Mouse (Mus musculus): ENCODE measurements around the gene Gm49355.

Gm49355 gene

DNA sequence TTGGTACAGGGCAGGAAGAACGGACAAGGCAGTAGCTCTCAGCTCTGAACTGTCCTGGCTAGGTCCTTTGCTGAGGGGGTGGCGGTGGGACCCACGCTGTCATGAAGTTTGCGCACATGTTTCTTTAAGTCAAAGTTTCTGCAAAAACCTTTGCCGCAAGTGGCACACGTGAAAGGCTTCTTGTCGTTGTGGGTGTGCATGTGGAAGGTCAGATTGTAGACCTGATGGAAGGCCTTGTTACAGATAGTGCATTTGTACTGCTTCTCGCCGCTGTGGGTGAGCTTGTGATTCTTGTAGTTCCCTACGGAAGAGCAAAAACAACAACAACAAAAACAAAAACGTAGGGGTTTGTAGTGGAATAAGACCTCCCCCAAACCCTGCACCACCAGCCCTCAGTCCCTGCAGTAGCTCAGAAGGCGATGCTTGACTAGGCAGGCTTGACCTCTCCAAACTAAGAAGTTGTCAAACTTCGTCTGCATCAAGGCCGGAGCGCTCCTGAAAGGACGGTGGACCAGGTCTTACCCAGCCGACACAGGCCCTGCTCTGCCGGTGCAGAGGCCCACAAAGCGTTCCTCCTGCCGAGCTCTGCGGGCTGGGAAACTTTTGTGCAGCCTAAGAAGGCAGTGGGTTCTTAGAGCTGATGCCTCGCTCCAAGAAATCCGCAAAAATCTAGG lies 58.8 kb downstream of the Gm49355 start:
- DNase-seq (ENCODE audit: low spot score) = no peak

DNA sequence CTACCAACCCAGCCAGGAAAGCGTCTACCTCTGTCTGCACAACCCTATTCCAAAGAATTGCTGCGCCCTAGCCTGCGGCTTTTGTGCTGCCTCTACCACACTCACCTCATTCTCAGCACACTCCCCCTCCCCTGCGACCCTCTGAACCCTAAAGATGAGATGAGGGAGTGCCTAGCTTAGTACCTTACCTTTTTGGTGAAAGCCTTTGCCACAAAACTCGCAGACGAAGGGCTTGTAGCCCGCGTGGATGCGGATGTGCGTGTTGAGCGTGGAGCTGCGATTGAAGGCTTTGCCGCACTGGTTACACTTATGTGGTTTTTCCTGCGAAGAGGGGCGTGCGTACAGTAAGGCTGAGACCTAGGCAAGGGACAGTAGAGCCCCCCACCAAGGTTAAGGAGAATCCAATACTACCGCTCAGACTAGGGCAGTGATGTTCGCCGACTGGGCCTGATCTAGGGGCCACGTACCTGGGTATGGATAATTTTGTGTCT lies 59.7 kb downstream of the Gm49355 start:
- DNase-seq (ENCODE audit: low spot score) = no peak

- DNase-seq (ENCODE audit: low spot score) = no peak
These were observed 60.4 kb downstream of the Gm49355 start for GRCm38 (mm10) chr14:12344061-12344745.

DNA sequence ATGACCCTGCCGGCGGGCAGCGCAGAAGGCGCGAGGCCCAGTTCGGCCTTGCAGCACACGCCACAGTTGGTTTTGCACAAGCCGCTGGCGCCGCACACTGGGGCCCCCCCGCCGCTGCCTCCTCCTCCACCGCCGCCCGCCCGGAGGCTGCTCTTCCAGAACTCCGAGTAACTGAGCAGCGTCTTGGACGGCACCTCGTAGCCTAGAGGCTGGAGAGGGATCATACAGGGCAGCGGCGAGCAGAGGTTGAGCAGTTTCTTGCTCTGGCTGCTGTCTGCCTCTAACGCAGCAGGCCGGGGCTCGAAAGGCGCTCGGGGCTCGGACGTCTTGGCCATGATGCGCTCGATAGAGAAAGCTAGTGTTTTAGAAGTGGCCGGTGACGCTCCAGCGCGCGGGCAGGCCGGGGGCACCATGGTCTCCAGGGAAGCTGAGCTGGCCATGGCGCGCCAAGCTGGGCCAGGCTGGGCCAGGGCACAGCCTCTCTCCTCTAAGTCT lies 61.0 kb downstream of the Gm49355 start:
- DNase-seq (ENCODE audit: low spot score) = no peak

DNA sequence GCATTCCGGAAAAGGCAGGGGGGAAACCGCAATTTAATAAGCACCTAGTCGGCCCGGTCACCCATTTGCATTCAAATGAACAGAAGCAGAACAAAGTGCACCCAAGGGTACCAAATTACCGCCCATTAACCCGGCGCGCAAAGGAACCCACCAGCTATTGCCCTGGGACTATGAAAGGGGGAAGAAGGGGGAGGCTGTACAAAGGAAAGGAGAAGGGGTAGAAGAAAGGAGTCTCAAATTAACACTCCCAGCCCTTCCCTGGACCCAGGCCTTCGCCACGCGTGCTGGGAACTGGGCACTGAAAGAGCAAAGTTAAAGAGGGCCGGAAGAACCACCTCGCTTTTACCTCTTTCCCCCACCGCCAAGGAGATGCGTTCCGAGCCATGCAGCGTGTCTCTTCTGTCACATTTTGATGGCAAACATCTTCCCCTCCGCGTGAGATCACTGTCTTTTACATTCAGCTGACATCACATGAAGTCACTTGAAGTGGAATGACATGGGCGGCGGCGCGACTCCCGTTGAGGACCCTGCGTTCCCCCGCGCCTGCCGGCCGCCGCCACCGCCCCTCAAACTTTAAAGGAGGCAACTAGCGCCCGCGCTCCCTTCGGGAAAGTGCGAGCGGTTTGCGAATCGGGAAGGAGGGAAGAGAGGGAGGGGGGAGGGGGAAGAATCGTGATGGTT lies 61.6 kb downstream of the Gm49355 start:
- no peak for DNase-seq (ENCODE audit: low spot score)

DNA sequence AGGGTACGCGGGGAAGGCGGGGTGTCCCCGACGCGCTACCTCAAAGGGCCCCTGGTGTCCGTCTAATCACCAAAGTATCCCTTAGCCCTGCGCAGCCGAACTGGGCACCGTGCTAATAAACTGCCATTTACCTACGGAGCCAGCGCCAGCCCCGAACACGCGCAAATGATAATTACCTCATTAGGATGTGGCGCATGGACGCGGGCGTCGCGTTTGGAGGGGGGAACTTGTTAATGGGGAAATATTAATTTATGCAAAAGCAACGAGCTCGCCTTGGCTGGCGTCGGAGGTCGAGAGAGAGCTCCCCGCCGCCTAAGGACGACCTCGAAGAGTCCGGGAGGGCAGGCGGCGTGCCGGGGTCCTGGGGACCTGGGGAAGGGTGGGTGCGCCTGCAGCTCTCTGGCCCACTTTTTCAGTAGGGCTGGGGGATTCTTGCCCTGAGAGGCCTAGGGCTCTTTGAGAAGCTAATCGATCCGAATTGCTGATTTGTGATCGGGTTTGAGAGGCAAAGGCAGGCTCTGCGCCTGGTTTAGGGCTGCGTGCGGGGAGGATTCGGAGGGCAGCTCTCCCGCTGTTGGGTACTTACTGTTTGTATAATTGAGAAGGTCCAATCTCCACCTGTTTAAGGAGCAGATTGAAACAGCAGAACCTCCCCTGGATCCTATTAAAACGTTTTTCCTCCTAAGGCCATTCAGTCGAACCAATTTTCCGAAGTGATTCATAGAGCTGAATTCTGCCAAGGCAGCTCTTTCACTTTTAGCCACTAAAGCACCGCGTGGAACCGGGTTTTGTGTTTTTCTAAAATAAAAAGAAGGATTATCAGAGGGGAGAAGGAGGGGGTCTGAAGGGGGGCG lies 62.5 kb downstream of the Gm49355 start:
- DNase-seq (ENCODE audit: low spot score) = no peak

DNA sequence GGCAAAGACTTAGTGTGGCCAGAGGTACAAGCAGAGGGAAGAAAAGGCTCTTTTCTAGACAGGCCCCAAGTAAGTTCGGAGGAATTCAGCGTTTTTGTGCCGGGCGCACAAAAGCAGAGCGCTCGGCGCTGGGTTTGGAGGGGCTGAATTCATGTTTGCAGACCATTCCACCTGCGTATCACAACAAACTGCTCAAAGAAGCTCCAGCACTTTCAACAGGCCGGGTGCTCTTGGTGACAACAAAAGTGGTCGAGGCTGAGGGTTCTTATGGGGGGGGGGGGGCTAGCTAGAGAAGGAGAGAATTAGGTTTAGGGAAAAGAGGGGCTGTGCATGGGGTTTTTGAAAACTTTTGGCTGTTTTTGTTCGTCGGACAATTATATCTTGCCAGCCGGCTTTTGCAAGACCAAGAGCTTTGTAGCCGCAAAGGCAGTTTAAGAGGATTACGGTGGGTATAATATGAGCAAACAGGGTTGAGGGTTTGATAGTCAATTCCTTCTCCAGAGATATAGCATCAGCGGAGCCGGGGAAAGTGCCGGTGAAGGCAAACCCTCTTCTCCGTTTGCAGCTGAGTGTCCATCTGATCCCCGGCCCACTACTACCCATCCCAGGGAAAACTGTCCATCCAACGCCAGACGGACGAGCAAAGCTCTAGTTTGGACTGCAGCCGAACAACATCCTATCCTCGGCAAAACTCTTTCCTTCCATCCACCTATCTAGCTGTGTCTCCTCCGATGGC lies 63.3 kb downstream of the Gm49355 start:
- no peak for DNase-seq (ENCODE audit: low spot score)

DNA sequence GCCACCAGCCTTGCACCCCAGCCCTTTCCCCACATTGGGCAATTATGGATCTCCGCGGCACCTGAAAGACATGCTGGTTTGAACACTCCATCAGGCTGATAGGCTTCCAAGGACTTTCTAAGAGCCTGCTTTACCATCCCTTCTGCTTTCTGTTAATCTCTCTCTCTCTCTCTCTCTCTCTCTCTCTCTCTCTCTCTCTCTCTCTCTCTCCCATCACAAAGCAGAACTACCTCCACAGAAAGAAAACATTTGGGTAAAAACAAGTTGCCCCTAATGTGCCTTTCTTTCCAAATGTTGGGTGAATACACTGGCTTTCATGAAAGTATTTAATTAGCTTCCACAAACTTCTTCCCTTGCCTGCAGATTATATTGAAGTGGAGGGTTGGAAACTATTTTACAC lies 64.3 kb downstream of the Gm49355 start, which contains the start of gene Fezf2:
Gene Fezf2, minus strand, starts transcription at position 101 of the 400 bp plus-strand sequence.
- no peak for DNase-seq (ENCODE audit: low spot score)

DNA sequence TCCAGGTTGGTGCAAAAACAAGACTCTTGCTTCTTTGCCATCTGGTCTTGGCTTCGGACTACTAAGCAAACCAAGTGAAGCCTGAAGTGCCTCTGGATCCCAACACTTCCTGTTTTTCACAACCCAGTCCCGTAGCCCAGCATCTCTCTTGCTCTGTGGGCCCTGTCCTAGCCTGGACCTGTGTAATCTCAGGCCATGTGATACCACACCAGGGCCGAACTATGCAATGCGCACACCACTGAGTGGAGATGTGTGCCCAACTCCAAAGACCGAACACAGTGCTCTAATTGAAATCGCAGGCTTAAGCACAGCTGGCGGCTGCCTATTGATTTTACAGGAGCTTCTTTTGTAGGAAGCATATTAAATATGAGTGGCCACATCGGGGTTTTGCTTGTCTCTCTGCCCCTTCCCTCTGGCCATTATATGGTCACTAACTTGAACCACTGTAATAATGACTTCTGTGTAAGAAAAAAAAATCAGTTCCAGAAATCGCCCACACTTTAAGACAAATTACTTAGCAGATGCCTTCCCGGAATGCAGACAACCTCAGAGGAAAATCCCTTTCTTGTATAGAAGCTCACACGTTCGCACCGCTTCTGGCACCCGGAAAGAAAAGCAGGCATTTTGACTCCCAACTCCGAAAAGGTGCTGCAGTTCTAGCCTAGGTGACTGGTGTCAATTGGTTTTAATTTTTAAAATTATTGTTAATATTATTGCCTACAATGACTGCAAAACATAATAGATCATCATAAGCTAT lies 65.7 kb downstream of the Gm49355 start:
- no peak for DNase-seq (ENCODE audit: low spot score)

DNA sequence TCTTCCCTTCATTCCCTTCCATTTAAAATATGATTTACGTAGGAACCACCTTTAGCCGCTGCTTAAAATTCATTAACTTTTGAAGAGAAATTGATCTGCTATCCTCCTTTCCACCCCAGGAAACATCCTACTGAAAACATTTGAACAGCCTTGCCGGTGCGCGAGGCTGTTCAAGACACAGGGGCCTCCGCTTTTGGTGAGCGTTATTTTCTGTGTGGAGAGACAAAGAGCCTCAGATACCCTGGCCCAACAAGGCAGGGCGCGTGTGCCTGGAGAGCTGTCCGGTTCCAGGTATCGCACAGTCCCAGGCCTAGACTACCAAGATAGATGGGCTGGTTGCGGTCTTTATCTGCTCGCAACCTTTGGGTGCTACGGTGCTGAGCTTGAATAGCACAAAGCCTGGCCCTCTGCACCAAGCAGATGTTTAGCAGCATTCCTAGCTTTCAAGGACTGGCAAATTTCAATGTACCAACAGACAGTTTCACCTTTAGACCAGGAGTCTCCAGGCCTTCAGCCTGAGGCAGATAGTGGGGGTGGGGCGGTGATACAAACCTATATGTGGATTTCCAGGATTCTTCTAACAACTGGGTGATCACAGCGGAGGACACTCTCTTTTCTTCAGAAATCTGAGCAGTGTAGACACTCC lies 66.6 kb downstream of the Gm49355 start:
- DNase-seq (ENCODE audit: low spot score) = no peak

All from ovary, postnatal 10 days (tissue).